Mouse (Mus musculus): ENCODE measurements at regions not wholly inside any gene's neighbourhood (a gene's known extent, or its start where the extent isn't known, plus 50 kb on each side); places are given as distances from the start of the nearest gene placed in this dataset.

GRCm38 (mm10) chr4:95137413-95138143 is 85.6 kb upstream of the Jun start:
- DNase-seq (ENCODE audit: low spot score) (peak; percentile 26), ATAC-seq (ENCODE audit: low FRiP score, low TSS enrichment) (no peak)
- 72% methylated on average over 12 of the region's 12 CpGs for WGBS
- no peaks in the 10 kb centered on the region for H3K4me1 ChIP-seq (replicated peaks; ENCODE audit: control insufficient read depth, insufficient read depth)
- H3K27ac ChIP-seq (replicated peaks) = no peak overlapping the region
- H3K4me2 ChIP-seq (replicated peaks; ENCODE audit: low read depth) = no peak overlapping the region
- no peaks in the 10 kb centered on the region for H3K9me3 ChIP-seq (ENCODE audit: control insufficient read depth, low read length)
- H3K36me3 ChIP-seq (ENCODE audit: control insufficient read depth, insufficient read depth, low read length) = no peaks in the 10 kb centered on the region
- H3K9ac ChIP-seq (ENCODE audit: low read length) = no peak overlapping the region
- H3K4me3 ChIP-seq (ENCODE audit: low read depth, low read length) = no peak overlapping the region
- no peaks in the 10 kb centered on the region for H3K27me3 ChIP-seq (ENCODE audit: control insufficient read depth, insufficient read depth, low read length)
- TF ChIP-seq CTCF (IDR thresholded peaks at IDR 0.05; ENCODE audit: low read depth) (no peak), EP300 (optimal IDR thresholded peaks at IDR 0.05) (no peak)

DNA sequence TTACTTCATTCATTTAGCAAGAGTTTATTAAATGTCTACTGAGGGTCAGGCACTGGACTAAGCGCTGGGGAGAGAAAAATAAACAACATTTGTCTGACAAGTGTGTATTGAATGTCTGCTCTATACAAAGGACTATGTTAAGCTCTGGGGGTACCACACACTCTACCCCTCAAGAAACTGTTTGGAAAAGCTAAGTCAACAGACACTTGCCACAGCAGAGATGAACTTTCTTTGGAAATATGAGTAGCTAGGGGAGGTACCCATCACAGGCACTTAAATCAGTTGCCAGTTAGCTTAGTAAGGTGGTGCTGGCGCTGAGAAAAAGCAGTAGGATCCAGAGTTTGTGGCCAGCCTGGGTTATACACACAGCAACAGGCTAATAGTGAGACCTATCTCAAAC is 86.7 kb upstream of the Jun start:
- TF ChIP-seq EP300 (optimal IDR thresholded peaks at IDR 0.05) (no peak), CTCF (IDR thresholded peaks at IDR 0.05; ENCODE audit: low read depth) (no peak)
- Histone ChIP-seq H3K4me3 (ENCODE audit: low read depth, low read length) (no peak overlapping the region), H3K27me3 (ENCODE audit: control insufficient read depth, insufficient read depth, low read length) (no peaks in the 10 kb centered on the region), H3K4me1 (replicated peaks; ENCODE audit: control insufficient read depth, insufficient read depth) (no peaks in the 10 kb centered on the region), H3K9me3 (ENCODE audit: control insufficient read depth, low read length) (no peaks in the 10 kb centered on the region), H3K36me3 (ENCODE audit: control insufficient read depth, insufficient read depth, low read length) (no peaks in the 10 kb centered on the region), H3K4me2 (replicated peaks; ENCODE audit: low read depth) (no peak overlapping the region), H3K27ac (replicated peaks) (no peak overlapping the region), H3K9ac (ENCODE audit: low read length) (no peak overlapping the region)
- DNase-seq (ENCODE audit: low spot score) (no peak), ATAC-seq (ENCODE audit: low FRiP score, low TSS enrichment) (no peak)
- WGBS = 55% methylated on average over 2 of the region's 2 CpGs

- no peak overlapping the region for H3K4me3 ChIP-seq (ENCODE audit: low read depth, low read length)
- DNase-seq (ENCODE audit: low spot score) (peak; percentile 65), ATAC-seq (ENCODE audit: low FRiP score, low TSS enrichment) (peak; percentile 91)
- H3K27ac ChIP-seq (replicated peaks) = no peak overlapping the region
- no peaks in the 10 kb centered on the region for H3K36me3 ChIP-seq (ENCODE audit: control insufficient read depth, insufficient read depth, low read length)
- 74% methylated on average over 2 of the region's 2 CpGs for WGBS
- no peaks in the 10 kb centered on the region for H3K9me3 ChIP-seq (ENCODE audit: control insufficient read depth, low read length)
- no peaks in the 10 kb centered on the region for H3K4me1 ChIP-seq (replicated peaks; ENCODE audit: control insufficient read depth, insufficient read depth)
- no peaks in the 10 kb centered on the region for H3K27me3 ChIP-seq (ENCODE audit: control insufficient read depth, insufficient read depth, low read length)
- H3K4me2 ChIP-seq (replicated peaks; ENCODE audit: low read depth) = no peak overlapping the region
- TF ChIP-seq CTCF (IDR thresholded peaks at IDR 0.05; ENCODE audit: low read depth) (no peak), EP300 (optimal IDR thresholded peaks at IDR 0.05) (no peak)
- no peak overlapping the region for H3K9ac ChIP-seq (ENCODE audit: low read length)
These were observed 89.2 kb upstream of the Jun start for GRCm38 (mm10) chr4:95141253-95141652.

- ATAC-seq (ENCODE audit: low FRiP score, low TSS enrichment) (no peak), DNase-seq (ENCODE audit: low spot score) (no peak)
- H3K27ac ChIP-seq (replicated peaks) = peak overlapping the region; percentile 83
- H3K4me3 ChIP-seq (ENCODE audit: low read depth, low read length) = no peak overlapping the region
- no peak for TF ChIP-seq EP300 (optimal IDR thresholded peaks at IDR 0.05)
- TF ChIP-seq CTCF (IDR thresholded peaks at IDR 0.05; ENCODE audit: low read depth) = no peak
- no peaks in the 10 kb centered on the region for H3K4me1 ChIP-seq (replicated peaks; ENCODE audit: control insufficient read depth, insufficient read depth)
- no peaks in the 10 kb centered on the region for H3K9me3 ChIP-seq (ENCODE audit: control insufficient read depth, low read length)
- H3K36me3 ChIP-seq (ENCODE audit: control insufficient read depth, insufficient read depth, low read length) = no peaks in the 10 kb centered on the region
- 63% methylated on average over 4 of the region's 4 CpGs for WGBS
- no peaks in the 10 kb centered on the region for H3K27me3 ChIP-seq (ENCODE audit: control insufficient read depth, insufficient read depth, low read length)
- H3K4me2 ChIP-seq (replicated peaks; ENCODE audit: low read depth) = no peak overlapping the region
- H3K9ac ChIP-seq (ENCODE audit: low read length) = no peak overlapping the region
These were observed 91.1 kb upstream of the Jun start for GRCm38 (mm10) chr4:95143130-95143529.

DNA sequence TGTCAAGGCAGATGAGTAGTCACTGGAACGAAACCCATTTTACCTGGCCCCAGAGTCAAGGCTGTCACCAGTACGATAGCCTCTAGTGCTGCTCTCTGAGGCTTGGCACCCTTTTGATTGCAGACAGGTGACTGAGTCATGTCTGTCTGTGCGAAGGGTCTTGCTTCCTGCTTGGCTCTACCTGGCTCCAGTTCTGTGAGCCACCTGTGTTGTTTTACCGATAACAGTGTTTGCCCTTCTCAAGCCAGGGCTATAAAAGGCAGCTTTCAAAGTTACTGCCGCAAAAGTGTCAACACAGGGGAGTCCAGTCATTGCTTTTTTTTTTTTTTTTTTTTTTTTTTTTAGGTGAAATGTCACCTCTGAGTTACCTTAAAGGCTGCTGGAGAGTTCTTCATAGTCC is 91.6 kb upstream of the Jun start:
- Histone ChIP-seq H3K4me2 (replicated peaks; ENCODE audit: low read depth) (no peak overlapping the region), H3K27me3 (ENCODE audit: control insufficient read depth, insufficient read depth, low read length) (no peaks in the 10 kb centered on the region), H3K9me3 (ENCODE audit: control insufficient read depth, low read length) (no peaks in the 10 kb centered on the region), H3K9ac (ENCODE audit: low read length) (no peak overlapping the region), H3K4me1 (replicated peaks; ENCODE audit: control insufficient read depth, insufficient read depth) (no peaks in the 10 kb centered on the region), H3K27ac (replicated peaks) (peak overlapping the region; percentile 83), H3K4me3 (ENCODE audit: low read depth, low read length) (no peak overlapping the region), H3K36me3 (ENCODE audit: control insufficient read depth, insufficient read depth, low read length) (no peaks in the 10 kb centered on the region)
- ATAC-seq (ENCODE audit: low FRiP score, low TSS enrichment) (peak; percentile 96), DNase-seq (ENCODE audit: low spot score) (peak; percentile 81)
- TF ChIP-seq EP300 (optimal IDR thresholded peaks at IDR 0.05) (no peak), CTCF (IDR thresholded peaks at IDR 0.05; ENCODE audit: low read depth) (no peak)
- WGBS = 57% methylated on average over 5 of the region's 5 CpGs

GRCm38 (mm10) chr4:95144440-95144839 is 92.4 kb upstream of the Jun start:
- H3K9ac ChIP-seq (ENCODE audit: low read length) = no peak overlapping the region
- H3K27me3 ChIP-seq (ENCODE audit: control insufficient read depth, insufficient read depth, low read length) = no peaks in the 10 kb centered on the region
- H3K9me3 ChIP-seq (ENCODE audit: control insufficient read depth, low read length) = no peaks in the 10 kb centered on the region
- ATAC-seq (ENCODE audit: low FRiP score, low TSS enrichment) (no peak), DNase-seq (ENCODE audit: low spot score) (no peak)
- peak overlapping the region; percentile 73 for H3K27ac ChIP-seq (replicated peaks)
- TF ChIP-seq EP300 (optimal IDR thresholded peaks at IDR 0.05) = no peak
- TF ChIP-seq CTCF (IDR thresholded peaks at IDR 0.05; ENCODE audit: low read depth) = no peak
- no peaks in the 10 kb centered on the region for H3K4me1 ChIP-seq (replicated peaks; ENCODE audit: control insufficient read depth, insufficient read depth)
- no peak overlapping the region for H3K4me3 ChIP-seq (ENCODE audit: low read depth, low read length)
- H3K4me2 ChIP-seq (replicated peaks; ENCODE audit: low read depth) = no peak overlapping the region
- H3K36me3 ChIP-seq (ENCODE audit: control insufficient read depth, insufficient read depth, low read length) = no peaks in the 10 kb centered on the region
